Mouse (Mus musculus) T-cell, adult 2 months (primary cell): ENCODE measurements around the gene Nes.

ENCODE experiments used
- DNase-seq: peaks from one replicate; pipeline ENCODE4 v3.0.0; 2022; ENCODE audit warnings: low spot score

Nes gene

GRCm38 (mm10) chr3:87949955-87950515 is 20.8 kb upstream of the Nes start:
- no peak for DNase-seq

DNA sequence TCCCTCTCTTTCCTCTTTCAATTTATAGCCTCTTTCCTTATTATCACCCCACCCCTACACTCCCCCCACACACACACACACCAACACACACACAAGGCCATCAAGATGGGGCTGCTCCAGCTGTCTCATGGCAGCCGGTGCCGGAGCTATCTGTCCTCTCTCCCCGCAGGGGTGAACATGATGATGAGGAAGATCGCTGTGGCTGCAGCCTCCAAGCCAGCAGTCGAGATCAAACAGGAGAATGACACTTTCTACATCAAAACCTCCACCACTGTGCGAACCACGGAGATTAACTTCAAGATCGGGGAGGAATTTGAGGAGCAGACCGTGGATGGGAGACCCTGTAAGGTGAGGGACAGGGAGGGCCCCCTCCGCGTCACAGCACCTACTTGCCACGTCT is 18.9 kb upstream of the Nes start:
- DNase-seq: no peak

- DNase-seq: no peak
Observed at GRCm38 (mm10) chr3:87952440-87952839, 18.4 kb upstream of the Nes start.

GRCm38 (mm10) chr3:87958056-87958455 is 12.8 kb upstream of the Nes start:
- no peak for DNase-seq

GRCm38 (mm10) chr3:87958476-87958875 is 12.4 kb upstream of the Nes start:
- no peak for DNase-seq

GRCm38 (mm10) chr3:87958967-87959366 is 11.9 kb upstream of the Nes start:
- DNase-seq: no peak

GRCm38 (mm10) chr3:87959371-87959770 is 11.5 kb upstream of the Nes start:
- no peak for DNase-seq

GRCm38 (mm10) chr3:87960191-87960585 is 10.7 kb upstream of the Nes start:
- no peak for DNase-seq

- peak; percentile 65 for DNase-seq
Observed at GRCm38 (mm10) chr3:87960586-87961191, 10.2 kb upstream of the Nes start.

- DNase-seq: peak; percentile 59
Observed at GRCm38 (mm10) chr3:87970184-87970938, 517 bp upstream of the Nes start.

- no peak for DNase-seq
Observed at GRCm38 (mm10) chr3:87971489-87972202, 768 bp downstream of the Nes start.

DNA sequence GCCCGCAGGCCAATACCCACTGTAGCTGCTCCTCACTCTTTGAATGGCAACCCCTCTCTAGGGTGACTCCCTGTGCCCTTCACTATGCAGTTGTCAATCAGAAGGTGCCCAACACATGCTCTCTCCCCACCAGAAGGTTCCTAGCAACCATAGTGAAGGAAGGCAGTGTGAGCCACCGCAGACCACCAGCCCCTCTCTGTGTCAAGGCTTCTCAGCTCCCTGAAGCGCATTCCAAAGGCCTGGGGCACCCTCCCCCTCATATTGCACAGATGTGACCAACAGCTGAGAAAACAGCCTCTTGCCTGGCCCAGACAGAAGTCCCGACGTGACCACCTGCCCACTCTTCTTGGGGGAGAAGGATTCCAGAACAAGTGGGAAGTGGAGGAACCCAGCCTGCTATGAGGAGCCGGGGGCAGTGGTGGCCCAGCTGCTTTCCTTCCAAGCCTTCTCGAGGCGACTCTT is 1.4 kb downstream of the Nes start:
- DNase-seq: no peak

DNA sequence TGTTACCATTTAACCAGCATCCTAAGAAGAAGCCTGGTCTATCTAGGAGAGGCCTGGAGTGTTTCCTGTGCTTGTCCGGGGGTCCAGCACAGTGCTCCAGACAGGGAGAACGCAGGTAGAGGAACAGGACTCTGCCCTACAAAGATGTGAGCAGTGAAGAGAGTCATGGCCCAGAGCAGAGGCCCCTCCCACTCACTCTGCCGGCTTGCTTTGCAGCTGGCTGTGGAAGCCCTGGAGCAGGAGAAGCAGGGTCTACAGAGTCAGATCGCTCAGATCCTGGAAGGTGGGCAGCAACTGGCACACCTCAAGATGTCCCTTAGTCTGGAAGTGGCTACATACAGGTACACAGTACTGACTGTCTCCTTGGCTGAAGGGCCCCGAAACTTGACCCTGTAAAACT is 1.9 kb downstream of the Nes start:
- no peak for DNase-seq

DNA sequence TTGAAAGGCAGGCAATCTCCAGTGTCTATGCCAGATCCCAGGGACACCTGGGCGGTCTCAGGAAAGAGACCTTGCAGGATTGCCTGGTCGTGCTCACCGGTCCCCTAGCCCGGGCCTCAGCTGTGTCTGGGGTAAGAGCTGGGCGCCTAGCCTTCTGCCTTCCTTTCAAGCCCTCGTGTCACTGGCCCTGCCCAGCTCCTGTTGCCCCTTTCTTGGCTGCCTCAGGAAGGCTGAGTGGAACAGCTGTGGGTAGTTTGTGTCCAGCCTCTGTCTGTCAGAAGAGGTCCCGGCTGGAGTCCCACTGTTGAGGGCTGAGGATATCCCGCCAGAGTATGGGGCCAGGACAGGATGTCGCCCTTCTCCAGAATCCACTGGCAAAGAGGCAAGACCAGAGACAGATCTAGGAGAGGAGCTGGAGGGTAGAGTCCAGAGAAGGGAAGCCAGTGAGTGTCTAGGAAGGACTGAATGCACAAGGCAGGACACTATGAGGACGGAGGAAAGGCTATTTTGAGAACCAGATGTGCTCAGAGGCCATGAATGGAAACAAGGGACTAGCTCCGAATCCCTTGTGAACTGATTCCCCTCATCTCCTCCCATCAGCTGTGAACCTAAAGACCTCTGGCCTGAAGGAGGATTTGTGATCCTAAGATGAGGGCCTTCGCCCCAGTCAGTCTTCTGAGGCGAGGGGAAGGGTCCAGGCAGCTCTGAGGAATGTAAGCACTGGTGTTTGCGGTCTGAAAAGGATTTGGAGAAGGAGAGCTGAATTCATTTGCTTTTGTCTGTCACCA is 2.9 kb downstream of the Nes start:
- no peak for DNase-seq

DNA sequence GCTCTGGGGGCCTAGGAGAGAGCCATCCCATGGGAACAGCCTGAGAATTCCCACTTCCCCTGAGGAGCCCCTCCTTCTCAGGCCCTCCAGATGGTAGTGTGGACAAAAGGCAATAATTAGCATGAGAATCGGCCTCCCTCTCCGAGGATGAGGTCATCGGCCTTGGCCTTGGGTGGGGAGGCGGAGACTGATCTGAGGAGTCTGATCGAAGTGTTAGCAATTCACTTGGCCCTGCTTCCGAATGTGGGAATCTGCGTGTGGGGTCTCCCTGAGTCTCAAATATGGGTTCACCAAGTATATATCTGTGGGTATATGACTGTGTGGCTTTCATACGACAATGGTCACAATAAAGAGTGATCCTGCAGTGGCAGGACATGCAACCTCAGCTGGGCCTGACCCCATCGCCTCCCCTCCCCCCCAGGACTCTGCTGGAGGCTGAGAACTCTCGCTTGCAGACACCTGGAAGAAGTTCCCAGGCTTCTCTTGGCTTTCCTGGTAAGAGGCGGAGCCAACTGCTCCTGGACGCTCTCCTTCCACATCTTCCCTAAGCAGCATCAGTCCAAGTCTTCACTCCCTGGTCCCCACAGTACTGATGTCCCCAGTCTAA is 3.6 kb downstream of the Nes start:
- DNase-seq: no peak

DNA sequence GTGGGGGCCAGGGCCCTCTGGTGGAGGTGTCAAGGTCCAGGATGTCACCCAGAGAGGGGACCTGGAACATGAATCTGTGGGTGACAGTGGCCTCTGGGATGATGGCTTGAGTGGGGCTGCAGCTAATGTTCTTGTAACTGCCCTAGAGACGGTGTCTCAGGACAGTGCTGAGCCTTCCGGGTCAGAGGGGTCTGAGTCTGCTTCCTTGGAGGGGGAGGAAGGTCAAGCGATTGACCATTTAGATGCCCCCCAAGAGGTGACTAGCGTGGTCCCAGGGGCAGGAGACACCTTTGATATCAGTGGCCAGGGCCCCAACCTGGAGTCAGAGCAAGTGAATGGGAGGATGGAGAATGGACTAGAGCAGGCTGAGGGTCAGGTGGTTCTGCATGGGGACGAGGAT is 8.6 kb downstream of the Nes start:
- no peak for DNase-seq

DNA sequence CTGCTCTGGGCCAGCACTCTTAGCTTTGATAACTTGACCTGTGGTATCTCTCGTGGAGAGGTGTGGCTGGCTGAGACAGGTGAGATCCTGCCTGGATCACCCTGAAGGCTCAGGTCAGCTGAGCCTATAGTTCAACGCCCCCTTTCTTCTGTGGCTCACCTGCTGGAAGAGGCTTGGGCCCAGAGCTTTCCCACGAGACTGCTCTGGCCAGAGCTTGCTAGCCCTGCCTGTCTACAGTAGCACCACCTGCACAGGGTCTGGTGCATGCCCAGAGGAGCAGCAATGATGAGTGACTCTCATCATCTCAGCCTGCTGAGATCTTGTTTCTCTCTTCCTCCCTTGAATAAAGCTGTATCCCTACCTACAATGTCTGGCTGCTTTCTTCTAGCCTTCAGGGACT is 9.2 kb downstream of the Nes start:
- DNase-seq: no peak

DNA sequence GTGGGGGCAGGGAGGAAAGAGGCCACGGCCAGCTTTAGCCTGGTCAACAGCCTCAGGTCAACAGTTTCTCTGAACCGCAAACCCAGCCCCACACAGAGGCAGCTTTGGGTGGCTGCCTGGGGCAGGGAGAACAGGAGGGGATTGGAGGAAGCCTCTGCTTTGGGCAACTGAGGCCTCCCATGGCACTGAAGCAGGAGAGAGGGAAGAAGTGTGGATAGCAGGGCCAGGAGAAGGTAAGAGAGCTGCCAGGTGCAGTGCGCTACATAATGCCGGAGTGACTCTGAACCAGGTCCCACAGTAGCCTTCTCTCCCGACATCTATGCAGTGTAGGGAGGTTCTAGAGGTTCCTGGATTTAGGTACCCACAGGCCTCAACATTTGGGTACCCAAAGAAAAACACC is 9.8 kb downstream of the Nes start:
- DNase-seq: no peak

GRCm38 (mm10) chr3:87981214-87981760 is 10.4 kb downstream of the Nes start:
- DNase-seq: no peak

DNA sequence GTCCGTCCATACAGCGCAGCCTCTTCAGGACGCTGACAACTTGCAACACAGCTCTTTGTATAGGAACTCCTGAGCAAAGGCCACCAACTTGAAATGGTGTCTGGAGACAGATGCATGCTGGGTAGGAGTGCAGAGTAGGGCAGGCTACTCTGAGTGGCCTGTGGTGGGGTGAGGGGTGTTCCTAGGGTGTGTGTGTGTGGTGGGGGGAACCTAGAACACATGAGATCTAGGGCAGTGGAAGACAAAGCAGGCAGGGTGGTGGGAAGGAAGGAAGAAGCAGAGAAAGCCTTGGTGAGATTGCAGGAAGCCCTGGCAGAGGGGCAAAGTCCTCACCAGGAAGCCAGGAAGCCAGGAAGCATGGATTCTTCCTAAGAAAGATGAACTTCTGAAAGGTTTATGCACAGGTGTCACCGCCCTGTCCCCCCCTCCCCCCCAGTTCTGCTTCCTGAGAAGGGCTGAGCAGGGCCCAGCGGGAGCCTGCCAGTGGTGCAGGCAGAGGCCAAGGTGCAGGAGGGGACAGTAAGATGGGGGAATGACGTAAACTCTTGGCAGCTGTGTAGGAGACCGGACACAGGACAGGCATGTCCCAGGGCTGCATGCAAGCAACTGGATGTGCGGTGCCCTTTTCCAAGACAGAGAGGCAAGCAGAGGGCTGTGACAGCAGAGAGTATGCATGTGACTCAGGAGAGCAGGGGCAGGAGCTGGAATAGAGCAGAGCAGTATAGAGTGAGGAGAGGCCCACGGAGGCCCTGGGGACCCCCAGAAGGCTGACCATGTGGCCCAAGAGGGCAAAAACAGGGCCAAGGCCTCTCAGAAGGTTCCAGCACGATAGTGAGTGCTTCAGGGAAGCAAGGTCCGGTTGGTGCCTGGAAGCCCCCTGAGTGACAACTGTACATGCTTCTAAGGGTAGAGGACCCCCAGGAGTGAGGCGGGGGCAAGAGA is 11.3 kb downstream of the Nes start:
- no peak for DNase-seq
